Mouse (Mus musculus) embryo, embryonic 11 days (tissue): ENCODE data around the gene Kbtbd8.

Experiments used
- DNase-seq: peaks from one replicate; pipeline ENCODE4 v3.0.0-alpha.2; 2015

The Kbtbd8 gene

GRCm38 (mm10) chr6:95116946-95117345, at the start of gene Kbtbd8:
Gene Kbtbd8 (plus strand): TSS chr6:95117240.
- peak; percentile 10 for DNase-seq

DNA sequence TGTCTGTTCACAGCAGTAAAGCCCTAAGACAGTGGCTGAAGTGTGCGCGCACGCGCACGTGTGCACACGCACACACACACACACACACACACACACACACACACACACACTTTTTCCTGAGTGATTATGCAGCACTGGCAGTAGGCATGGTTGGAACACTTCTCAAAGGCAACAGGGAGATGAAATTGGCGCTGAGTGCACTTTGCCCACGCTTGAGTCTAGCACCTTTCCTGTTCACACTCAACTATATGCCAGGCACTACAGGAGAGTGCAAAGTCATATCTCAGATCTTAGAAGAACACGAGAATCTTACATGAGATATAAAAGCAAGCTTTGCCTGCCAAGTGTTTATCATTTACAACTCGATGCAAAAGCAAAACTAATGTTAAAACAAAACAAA, 47.3 kb upstream of the Kbtbd8 start:
- DNase-seq = no peak

DNA sequence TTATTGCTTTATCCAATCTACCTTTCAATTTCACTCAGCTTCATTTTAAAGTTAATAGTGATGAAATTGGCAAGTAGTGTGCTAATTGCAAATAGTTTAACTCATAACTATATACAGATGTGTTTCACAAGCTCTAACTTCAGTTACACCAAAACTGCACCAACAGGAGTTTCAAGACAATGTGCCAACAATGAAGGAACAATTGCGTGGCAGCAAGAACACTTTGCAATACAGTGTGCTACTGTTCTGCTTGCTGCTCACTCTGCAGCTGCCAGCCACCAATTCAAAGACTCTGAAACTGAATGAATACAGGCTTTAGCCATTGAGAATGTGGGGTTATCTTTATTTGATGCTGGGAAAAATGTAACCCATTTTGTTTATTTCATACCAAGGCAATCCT, 31.8 kb upstream of the Kbtbd8 start:
- no peak for DNase-seq

GRCm38 (mm10) chr6:95087154-95087846, 29.7 kb upstream of the Kbtbd8 start:
- no peak for DNase-seq

- peak; percentile 41 for DNase-seq
Measured at GRCm38 (mm10) chr6:95088075-95088474, 29.0 kb upstream of the Kbtbd8 start.

- DNase-seq = no peak
Measured at GRCm38 (mm10) chr6:95094695-95095094, 22.3 kb upstream of the Kbtbd8 start.

- DNase-seq = peak; percentile 90
Measured at GRCm38 (mm10) chr6:95098366-95099109, 18.5 kb upstream of the Kbtbd8 start.

- no peak for DNase-seq
Measured at GRCm38 (mm10) chr6:95103706-95104105, 13.3 kb upstream of the Kbtbd8 start.

GRCm38 (mm10) chr6:95108437-95108836, 8.6 kb upstream of the Kbtbd8 start:
- DNase-seq = no peak

DNA sequence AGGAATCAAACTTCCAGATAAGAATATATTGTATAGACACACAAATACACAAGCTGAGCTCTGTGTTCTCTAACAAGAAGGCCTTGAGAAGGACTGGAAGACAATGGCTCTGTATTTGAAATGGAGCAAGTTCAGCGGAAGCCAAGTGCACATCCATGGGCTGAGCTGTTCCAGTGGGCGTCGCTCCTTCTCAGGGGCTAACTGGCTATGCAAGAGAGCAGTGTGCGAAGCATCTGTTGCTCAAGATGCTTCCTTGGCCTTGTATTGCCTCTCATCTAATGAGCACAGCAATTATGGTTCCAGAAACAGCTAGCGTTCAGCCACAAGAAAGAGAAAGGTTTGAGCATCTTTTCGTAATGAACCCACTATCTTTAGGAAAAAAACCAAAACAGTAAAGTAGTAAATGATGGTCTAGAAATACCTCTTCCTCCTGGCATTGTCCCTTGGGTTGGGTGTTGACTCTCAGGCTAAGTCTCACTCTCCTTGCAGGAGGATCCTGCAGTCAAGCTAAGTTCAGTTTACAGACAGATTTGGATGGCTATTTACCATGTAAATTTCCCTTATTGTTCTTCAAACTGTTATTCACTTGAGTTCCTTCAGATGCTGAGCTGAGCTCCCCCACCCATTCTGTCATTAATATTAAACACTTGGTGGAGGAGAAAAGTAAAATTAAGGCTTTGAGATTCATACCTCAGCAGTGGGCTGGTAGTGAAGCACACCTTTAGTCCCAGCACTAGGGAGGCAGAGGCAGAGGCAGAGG, 7.2 kb upstream of the Kbtbd8 start:
- no peak for DNase-seq

DNA sequence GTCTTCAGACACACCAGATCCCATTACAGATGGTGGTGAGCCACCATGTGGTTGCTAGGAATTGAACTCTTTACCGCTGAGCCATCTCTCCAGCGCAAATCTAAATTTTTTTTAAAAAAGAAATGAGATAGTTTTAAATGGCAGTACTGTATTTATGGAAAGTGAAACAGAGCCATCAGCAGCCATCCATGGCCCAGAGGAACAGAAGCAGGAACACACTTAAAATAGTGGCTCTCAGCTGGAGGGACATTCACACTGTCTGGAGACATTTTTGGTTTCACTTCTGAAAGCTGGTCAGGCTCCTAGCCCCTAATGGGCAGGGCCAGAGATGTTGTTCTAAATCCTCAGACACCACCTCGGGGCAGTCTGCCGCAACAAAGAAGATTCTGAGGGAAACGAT, 5.0 kb upstream of the Kbtbd8 start:
- no peak for DNase-seq

- DNase-seq = no peak
Measured at GRCm38 (mm10) chr6:95116513-95116912, 527 bp upstream of the Kbtbd8 start.

GRCm38 (mm10) chr6:95117614-95118541, 838 bp downstream of the Kbtbd8 start:
- peak; percentile 99 for DNase-seq

- no peak for DNase-seq
Measured at GRCm38 (mm10) chr6:95119389-95119788, 2.3 kb downstream of the Kbtbd8 start.

DNA sequence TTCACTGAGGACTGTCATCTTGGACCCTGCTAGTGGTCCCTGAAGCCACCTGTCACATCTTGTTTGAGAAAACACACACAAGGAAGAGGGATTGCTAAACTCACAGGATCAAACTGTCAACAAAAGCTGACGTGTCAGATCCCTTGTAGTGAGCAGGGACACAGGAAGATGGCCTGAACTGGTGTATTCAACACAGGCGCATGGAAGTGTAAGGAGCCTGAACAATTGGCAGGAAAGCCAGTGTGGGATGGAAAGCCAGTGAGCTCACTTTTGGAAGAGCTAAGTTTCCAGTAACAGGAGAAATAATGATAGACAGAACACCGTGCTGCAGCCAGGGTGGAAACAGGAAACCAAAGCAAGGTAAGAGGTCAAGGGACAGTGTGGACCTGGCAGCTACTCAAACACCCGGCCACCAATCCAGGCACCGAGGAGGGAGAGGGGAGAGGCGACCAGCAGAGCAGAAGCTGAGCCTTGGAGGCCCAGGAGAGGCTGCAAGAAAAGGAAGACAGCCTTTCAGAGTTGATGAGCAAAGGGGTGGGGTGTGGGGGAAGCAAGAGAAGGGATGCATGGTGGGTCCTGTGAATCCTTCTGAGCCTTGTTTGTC, 33.0 kb downstream of the Kbtbd8 start:
- DNase-seq = no peak

- no peak for DNase-seq
Measured at GRCm38 (mm10) chr6:95150885-95151284, 33.8 kb downstream of the Kbtbd8 start.

- DNase-seq = no peak
Measured at GRCm38 (mm10) chr6:95151563-95151962, 34.5 kb downstream of the Kbtbd8 start.

DNA sequence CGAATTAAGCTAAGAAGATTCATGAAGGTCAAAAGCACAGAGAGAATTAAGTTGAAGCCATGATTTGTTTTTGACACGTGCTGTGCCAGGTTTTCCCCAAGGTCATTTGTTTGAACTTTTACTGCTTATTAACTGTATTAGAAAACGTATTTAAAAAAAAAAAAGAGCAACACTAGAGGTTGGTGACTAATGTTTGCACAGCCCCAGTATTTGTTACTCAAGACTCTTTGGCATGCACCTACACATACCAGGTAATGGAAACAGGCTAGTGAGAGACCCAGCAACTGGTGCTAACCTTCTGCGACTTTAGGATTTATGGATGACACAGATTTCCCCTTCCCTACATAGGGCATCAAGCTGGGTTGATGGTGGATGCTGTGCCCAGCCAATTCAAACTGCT, 46.9 kb downstream of the Kbtbd8 start:
- no peak for DNase-seq

DNA sequence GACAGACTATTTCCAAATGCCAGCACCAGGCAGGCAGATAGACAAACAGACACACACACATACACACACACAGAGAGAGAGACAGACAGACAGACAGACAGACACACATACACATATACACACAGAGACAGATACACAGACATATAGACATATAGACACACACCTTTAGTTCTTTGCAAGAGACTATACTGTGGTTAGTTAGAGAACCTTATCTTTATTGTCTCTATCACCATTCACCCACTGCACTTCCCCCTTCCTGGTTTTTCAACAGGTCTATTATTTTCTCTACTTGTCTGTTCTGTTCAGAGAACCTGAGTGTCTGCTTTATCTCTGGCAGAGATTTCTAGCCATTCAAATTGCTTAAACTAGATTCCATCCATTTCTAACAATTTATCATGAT, 48.6 kb downstream of the Kbtbd8 start:
- DNase-seq = no peak

DNA sequence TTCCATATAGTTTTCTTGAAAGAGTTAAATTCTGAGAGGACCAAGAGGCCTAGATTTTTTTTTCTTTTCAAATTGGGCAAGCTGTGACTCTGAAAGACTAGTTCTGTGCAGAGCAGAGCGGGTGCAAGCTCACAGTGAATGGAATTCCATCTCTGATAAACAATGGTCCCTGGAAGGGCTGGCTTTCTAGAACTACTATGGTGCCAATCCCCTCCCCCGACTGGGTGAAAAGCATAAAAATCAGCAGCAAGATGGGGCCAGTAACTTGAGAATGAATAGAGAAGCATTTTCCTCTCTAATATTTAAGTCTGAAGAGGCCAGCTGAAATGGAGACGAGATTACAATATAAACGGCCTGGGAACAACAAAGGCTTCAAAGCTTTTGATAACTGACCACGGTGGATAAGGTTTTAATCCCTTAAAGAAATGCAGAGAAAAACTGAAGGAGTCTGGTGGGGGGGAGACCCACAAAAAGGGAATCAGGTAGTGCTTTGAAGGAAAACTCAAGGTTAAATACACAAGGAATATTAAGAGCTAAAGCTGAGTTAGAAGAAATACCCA, 50.7 kb downstream of the Kbtbd8 start:
- DNase-seq = peak; percentile 51

DNA sequence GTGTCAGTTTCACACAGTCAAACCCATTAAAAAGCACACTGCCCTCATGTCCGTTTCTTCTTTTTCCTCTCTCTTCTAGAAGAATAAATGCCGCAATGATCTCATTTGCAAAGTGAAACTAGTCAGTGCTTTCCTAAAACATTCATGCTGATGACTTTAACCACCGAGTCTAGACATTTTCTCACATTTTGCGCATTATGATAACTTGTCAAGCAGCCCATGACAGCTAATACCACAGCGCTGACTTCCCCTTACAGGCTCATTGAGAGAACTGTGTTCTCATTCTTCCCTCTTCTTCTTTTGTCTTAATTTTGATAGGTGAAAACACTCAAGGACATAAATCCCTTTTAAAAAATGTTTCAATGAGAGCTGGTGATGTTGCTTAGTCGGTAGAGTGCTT, 52.4 kb downstream of the Kbtbd8 start:
- DNase-seq = no peak
